Mouse (Mus musculus) midbrain, embryonic 11.5 days (tissue): Measurements from ENCODE around the gene Pheta2. TPM values are rescaled to one million over a fixed set of nuclear protein-coding genes. Genes with fewer than 3 reads are reported as not detected.

Experiments
- ATAC-seq: fragments of 200-750 bp; cut with Nextera tagmentation; 2 replicates; pipeline ENCODE4 v1.8.0; 2017; ENCODE audit warnings: moderate TSS enrichment, moderate library complexity; ENCODE audit not compliant: low FRiP score
- DNase-seq: peaks from one replicate; pipeline ENCODE4 v3.0.0; 2015; ENCODE audit warnings: low spot score; ENCODE audit errors: missing footprints
- H3K27ac ChIP-seq: fragments of 300-500 bp; sonication (generic); 2 replicates; pipeline ENCODE4 v1.5.1; 2014; ENCODE audit warnings: low read depth, low read length
- H3K27me3 ChIP-seq: fragments of 300-500 bp; sonication (generic); 2 replicates; pipeline ENCODE4 v1.6.1; 2014; ENCODE audit warnings: mild to moderate bottlenecking, low read length, moderate library complexity, mixed read lengths; ENCODE audit not compliant: control insufficient read depth, insufficient read depth
- H3K36me3 ChIP-seq: fragments of 300-500 bp; sonication (generic); 2 replicates; pipeline ENCODE4 v1.6.1; 2014; ENCODE audit warnings: mild to moderate bottlenecking, low read length, moderate library complexity, mixed read lengths; ENCODE audit not compliant: control insufficient read depth, insufficient read depth
- H3K4me1 ChIP-seq: fragments of 300-500 bp; sonication (generic); 2 replicates; pipeline ENCODE4 v1.6.1; 2014; ENCODE audit warnings: low read length; ENCODE audit not compliant: control insufficient read depth, insufficient read depth
- H3K4me2 ChIP-seq: fragments of 300-500 bp; sonication (generic); 2 replicates; pipeline ENCODE4 v1.6.1; 2014; ENCODE audit warnings: mild to moderate bottlenecking, moderate library complexity
- H3K4me3 ChIP-seq: fragments of 300-500 bp; sonication (generic); 2 replicates; pipeline ENCODE4 v1.5.1; 2014; ENCODE audit warnings: low read depth, low read length
- H3K9ac ChIP-seq: fragments of 300-500 bp; sonication (generic); 2 replicates; pipeline ENCODE4 v1.6.1; 2014; ENCODE audit warnings: low read length
- H3K9me3 ChIP-seq: fragments of 300-500 bp; sonication (generic); 2 replicates; pipeline ENCODE4 v1.6.1; 2016; ENCODE audit warnings: low read length; ENCODE audit not compliant: control insufficient read depth
- WGBS: fragments of 180-500 bp; shearing (Covaris S2); extraction: QIAGEN DNeasy Blood & Tissue Kit; methylation state at CpG from one replicate; pipeline ENCODE4 v1.1.7; 2014; 5-methylcytosine and 5-hydroxymethylcytosine counted together
- polyA plus RNA-seq: library from polyadenylated mRNA; unstranded; fragments of >200 nt; fragmentation: Nextera tagmentation; extraction: Ambion mirVana; gene quantifications from 2 replicates; pipeline ENCODE4 v1.2.1, GENCODE M21; 2014

Pheta2 gene
- polyA plus RNA-seq, 1 experiment from 2014 or later, result 4.3 TPM

DNA sequence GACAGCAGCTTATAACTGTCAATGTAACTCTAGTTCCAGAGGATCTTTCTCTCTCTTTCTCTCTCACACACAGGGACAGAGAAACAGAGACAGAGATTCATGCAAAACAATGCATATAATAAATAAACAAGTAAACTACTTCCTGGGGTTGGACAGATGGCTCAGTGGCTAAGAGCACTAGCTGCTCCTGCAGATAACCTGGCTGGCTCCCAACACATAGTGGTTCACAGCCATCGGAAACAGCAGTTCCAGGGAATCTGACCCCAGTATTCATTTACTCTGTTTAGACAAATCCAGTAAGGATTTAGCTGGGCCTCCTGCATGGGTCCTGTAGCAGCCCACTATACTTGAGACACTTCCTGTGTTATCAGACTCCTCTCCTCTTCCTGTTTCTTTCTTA, 19.1 kb upstream of the Pheta2 start:
- no peaks in the 10 kb centered on the region for H3K27me3 ChIP-seq
- ATAC-seq (no peak), DNase-seq (no peak)
- no peak overlapping the region for H3K4me3 ChIP-seq
- no peak overlapping the region for H3K4me2 ChIP-seq
- H3K4me1 ChIP-seq, result no peaks in the 10 kb centered on the region
- H3K9me3 ChIP-seq, result no peaks in the 10 kb centered on the region
- no peak overlapping the region for H3K9ac ChIP-seq
- no peaks in the 10 kb centered on the region for H3K36me3 ChIP-seq
- 86% methylated on average over 1 of the region's 1 CpGs for WGBS
- no peak overlapping the region for H3K27ac ChIP-seq

DNA sequence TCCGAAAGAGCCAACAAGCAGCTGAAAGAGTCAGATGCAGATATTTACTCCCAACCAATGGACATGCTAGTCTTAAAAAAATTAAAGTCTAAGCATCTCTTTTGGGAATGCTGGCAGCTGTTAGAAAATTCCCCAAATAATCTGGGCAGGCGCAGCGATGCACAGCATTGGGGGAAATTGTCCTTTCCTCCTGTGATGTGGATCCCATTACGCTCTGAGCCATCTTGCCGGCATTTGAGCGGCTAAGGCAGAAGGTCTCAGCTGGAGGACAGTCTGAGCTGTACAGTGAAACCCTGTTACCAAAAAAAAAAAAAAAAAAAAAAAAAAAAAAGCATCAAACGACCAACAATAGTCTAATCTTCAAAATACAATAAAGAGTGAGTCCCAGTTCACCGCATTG, 16.5 kb upstream of the Pheta2 start:
- no peak overlapping the region for H3K4me3 ChIP-seq
- no peaks in the 10 kb centered on the region for H3K36me3 ChIP-seq
- no peak overlapping the region for H3K9ac ChIP-seq
- ATAC-seq, result no peak
- H3K4me2 ChIP-seq, result no peak overlapping the region
- no peaks in the 10 kb centered on the region for H3K9me3 ChIP-seq
- 77% methylated on average over 8 of the region's 8 CpGs for WGBS
- H3K4me1 ChIP-seq, result no peaks in the 10 kb centered on the region
- H3K27ac ChIP-seq, result no peak overlapping the region
- DNase-seq, result no peak
- no peaks in the 10 kb centered on the region for H3K27me3 ChIP-seq

DNA sequence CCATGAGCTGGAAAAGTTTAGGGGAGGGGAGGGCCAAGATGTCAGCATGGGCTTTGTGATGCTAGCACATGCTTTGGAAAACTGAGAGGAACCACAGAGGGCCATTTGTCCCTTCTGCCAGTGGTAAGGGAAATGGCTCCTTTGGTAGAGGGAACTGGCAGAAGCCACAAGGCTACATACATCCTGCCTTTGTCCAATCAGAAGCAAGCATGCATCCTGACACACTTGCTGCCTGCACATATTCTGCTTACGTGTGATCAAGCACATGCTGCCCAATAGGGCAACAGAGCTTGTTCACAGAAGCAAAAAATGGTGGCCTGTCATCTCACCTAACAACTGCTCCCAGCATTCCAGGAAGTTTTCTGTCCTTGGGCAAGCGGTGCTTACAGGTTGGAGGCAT, 13.4 kb upstream of the Pheta2 start:
- no peaks in the 10 kb centered on the region for H3K36me3 ChIP-seq
- no peak for ATAC-seq
- DNase-seq, result no peak
- H3K4me3 ChIP-seq, result no peak overlapping the region
- H3K4me2 ChIP-seq, result no peak overlapping the region
- H3K27ac ChIP-seq, result no peak overlapping the region
- 79% methylated on average over 2 of the region's 2 CpGs for WGBS
- H3K27me3 ChIP-seq, result no peaks in the 10 kb centered on the region
- no peaks in the 10 kb centered on the region; the same call in 1 of the 2 replicates for H3K4me1 ChIP-seq
- H3K9ac ChIP-seq, result no peak overlapping the region
- no peaks in the 10 kb centered on the region for H3K9me3 ChIP-seq

DNA sequence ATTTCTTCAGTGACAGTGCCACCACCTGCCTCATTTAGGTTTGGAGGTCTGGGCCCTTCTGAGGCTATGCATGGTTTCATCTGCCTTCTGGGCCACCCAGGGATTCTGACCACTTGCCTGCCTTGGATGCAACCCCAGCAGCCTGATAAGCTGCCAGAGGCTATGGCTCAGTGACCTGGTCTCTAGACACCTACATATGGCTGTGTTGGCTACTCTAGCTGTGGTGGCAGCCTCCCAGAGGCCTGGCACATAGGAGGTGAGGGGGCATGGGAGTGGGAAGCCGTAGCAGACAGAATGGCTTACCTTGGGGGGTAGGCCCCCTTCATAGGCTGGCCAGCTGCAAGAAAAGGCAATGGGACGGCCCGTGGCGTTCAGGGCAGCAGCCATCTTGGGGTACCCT, 3.5 kb upstream of the Pheta2 start:
- H3K36me3 ChIP-seq, result peaks cover 10% of the 10 kb centered on the region
- peaks cover 3% of the 10 kb centered on the region; the same call in 1 of the 2 replicates for H3K27me3 ChIP-seq
- ATAC-seq (no peak), DNase-seq (no peak)
- H3K4me1 ChIP-seq, result peaks cover 10% of the 10 kb centered on the region; the same call in 1 of the 2 replicates
- H3K9me3 ChIP-seq, result no peaks in the 10 kb centered on the region
- no peak overlapping the region for H3K4me2 ChIP-seq
- no peak overlapping the region for H3K9ac ChIP-seq
- H3K27ac ChIP-seq, result no peak overlapping the region
- 96% methylated on average over 4 of the region's 4 CpGs for WGBS
- no peak overlapping the region for H3K4me3 ChIP-seq

GRCm38 (mm10) chr15:82336629-82337028, 2.1 kb upstream of the Pheta2 start:
- peaks cover 10% of the 10 kb centered on the region for H3K36me3 ChIP-seq
- no peak overlapping the region for H3K4me3 ChIP-seq
- 80% methylated on average over 12 of the region's 12 CpGs for WGBS
- H3K9me3 ChIP-seq, result no peaks in the 10 kb centered on the region
- peaks cover 10% of the 10 kb centered on the region; the same call in 1 of the 2 replicates for H3K4me1 ChIP-seq
- no peak overlapping the region for H3K27ac ChIP-seq
- H3K4me2 ChIP-seq, result no peak overlapping the region
- peaks cover 14% of the 10 kb centered on the region for H3K27me3 ChIP-seq
- ATAC-seq (no peak), DNase-seq (no peak)
- H3K9ac ChIP-seq, result no peak overlapping the region

GRCm38 (mm10) chr15:82337875-82338274, 867 bp upstream of the Pheta2 start:
- peak overlapping the region; percentile 70; the same call in 1 of the 2 replicates for H3K9ac ChIP-seq
- H3K36me3 ChIP-seq, result peaks cover 10% of the 10 kb centered on the region
- H3K9me3 ChIP-seq, result no peaks in the 10 kb centered on the region
- H3K4me3 ChIP-seq, result peak overlapping the region; percentile 50
- DNase-seq (no peak), ATAC-seq (0 out of 2 replicates have a peak, but pooled peaks have one; percentile 3)
- 63% methylated on average over 4 of the region's 4 CpGs for WGBS
- H3K4me1 ChIP-seq, result peaks cover 10% of the 10 kb centered on the region; the same call in 1 of the 2 replicates
- no peak overlapping the region for H3K27ac ChIP-seq
- peaks cover 16% of the 10 kb centered on the region for H3K27me3 ChIP-seq
- peak overlapping the region; percentile 47 for H3K4me2 ChIP-seq

- peaks cover 10% of the 10 kb centered on the region; the same call in 1 of the 2 replicates for H3K4me1 ChIP-seq
- no peak for ATAC-seq
- peaks cover 8% of the 10 kb centered on the region for H3K36me3 ChIP-seq
- no peaks in the 10 kb centered on the region for H3K9me3 ChIP-seq
- DNase-seq, result no peak
- peak overlapping the region; percentile 50 for H3K4me3 ChIP-seq
- H3K9ac ChIP-seq, result peak overlapping the region; percentile 70; the same call in 1 of the 2 replicates
- no peak overlapping the region for H3K27ac ChIP-seq
- H3K4me2 ChIP-seq, result peak overlapping the region; percentile 47
- 61% methylated on average over 10 of the region's 10 CpGs for WGBS
- peaks cover 16% of the 10 kb centered on the region for H3K27me3 ChIP-seq
Observed at GRCm38 (mm10) chr15:82339150-82339549, 408 bp downstream of the Pheta2 start.

- no peak for DNase-seq
- Histone ChIP-seq H3K27me3 (peaks cover 16% of the 10 kb centered on the region), H3K9me3 (no peaks in the 10 kb centered on the region), H3K36me3 (0 out of 2 replicates have a peak, but pooled peaks cover 4% of the 10 kb centered on the region), H3K4me3 (no peak overlapping the region), H3K9ac (no peak overlapping the region), H3K4me1 (peaks cover 10% of the 10 kb centered on the region; the same call in 1 of the 2 replicates), H3K4me2 (no peak overlapping the region), H3K27ac (no peak overlapping the region)
- WGBS, result 84% methylated on average over 8 of the region's 8 CpGs
- no peak for ATAC-seq
Observed at GRCm38 (mm10) chr15:82339634-82340254, 1.0 kb downstream of the Pheta2 start.

- H3K9ac ChIP-seq, result peak overlapping the region; percentile 65
- H3K4me3 ChIP-seq, result peak overlapping the region; percentile 31
- 39% methylated on average over 21 of the region's 21 CpGs for WGBS
- H3K4me2 ChIP-seq, result peak overlapping the region; percentile 51
- H3K4me1 ChIP-seq, result peaks cover 10% of the 10 kb centered on the region; the same call in 1 of the 2 replicates
- H3K27me3 ChIP-seq, result peaks cover 16% of the 10 kb centered on the region
- no peak for DNase-seq
- H3K36me3 ChIP-seq, result 0 out of 2 replicates have a peak, but pooled peaks cover 2% of the 10 kb centered on the region
- H3K27ac ChIP-seq, result no peak overlapping the region
- no peak for ATAC-seq
- no peaks in the 10 kb centered on the region for H3K9me3 ChIP-seq
Observed at GRCm38 (mm10) chr15:82340414-82341035, 1.8 kb downstream of the Pheta2 start.
